Mouse (Mus musculus): Measurements from ENCODE around the gene Slc7a8. TPM values are rescaled to one million over a fixed set of nuclear protein-coding genes. Genes with fewer than 3 reads are reported as not detected.
"Not testable (repeated sequence)": the region's sequence is repeated elsewhere in the genome, so short reads cannot be mapped to it uniquely, and the experiment has no call there.

Gene Slc7a8
- polyA plus RNA-seq, 1 experiment from 2014 or later, result 7.1 TPM

- WGBS, result 78% methylated on average over 20 of the region's 20 CpGs
- Histone ChIP-seq H3K4me1 (replicated peaks; ENCODE audit: control insufficient read depth, insufficient read depth, low read length) (no peaks in the 10 kb centered on the region), H3K4me2 (no peak overlapping the region)
Observed at GRCm38 (mm10) chr14:54772333-54772856, 9.4 kb downstream of the Slc7a8 start.

GRCm38 (mm10) chr14:54770373-54770772, 11.4 kb downstream of the Slc7a8 start:
- no peaks in the 10 kb centered on the region for H3K9me3 ChIP-seq (ENCODE audit: control insufficient read depth, low read length)
- DNase-seq (ENCODE audit: low spot score) (no peak), ATAC-seq (replicated peaks; ENCODE audit: low FRiP score) (no peak)
- no peaks in the 10 kb centered on the region for H3K27me3 ChIP-seq (replicated peaks; ENCODE audit: control insufficient read depth, insufficient read depth, low read length)
- H3K27ac ChIP-seq (ENCODE audit: low read depth, low read length), result no peak overlapping the region
- H3K4me2 ChIP-seq, result no peak overlapping the region
- H3K4me3 ChIP-seq (ENCODE audit: low read depth, low read length), result no peak overlapping the region
- no peaks in the 10 kb centered on the region for H3K4me1 ChIP-seq (replicated peaks; ENCODE audit: control insufficient read depth, insufficient read depth, low read length)
- no peak overlapping the region for H3K9ac ChIP-seq (ENCODE audit: low read depth, low read length)
- no peaks in the 10 kb centered on the region for H3K36me3 ChIP-seq (ENCODE audit: control insufficient read depth, insufficient read depth, low read length)
- 90% methylated on average over 5 of the region's 5 CpGs for WGBS

More at GRCm38 (mm10) chr14:54772333-54772856, 9.4 kb downstream of the Slc7a8 start:
- H3K9ac ChIP-seq (ENCODE audit: low read depth, low read length), result no peak overlapping the region
- H3K9me3 ChIP-seq (ENCODE audit: control insufficient read depth, low read length), result no peaks in the 10 kb centered on the region
- H3K4me3 ChIP-seq (ENCODE audit: low read depth, low read length), result no peak overlapping the region
- H3K36me3 ChIP-seq (ENCODE audit: control insufficient read depth, insufficient read depth, low read length), result no peaks in the 10 kb centered on the region
- H3K27ac ChIP-seq (ENCODE audit: low read depth, low read length), result no peak overlapping the region
- ATAC-seq (replicated peaks; ENCODE audit: low FRiP score) (no peak), DNase-seq (ENCODE audit: low spot score) (no peak)
- H3K27me3 ChIP-seq (replicated peaks; ENCODE audit: control insufficient read depth, insufficient read depth, low read length), result no peaks in the 10 kb centered on the region

GRCm38 (mm10) chr14:54769068-54769425, 12.7 kb downstream of the Slc7a8 start:
- Histone ChIP-seq H3K9ac (ENCODE audit: low read depth, low read length) (no peak overlapping the region), H3K4me2 (no peak overlapping the region), H3K27ac (ENCODE audit: low read depth, low read length) (no peak overlapping the region), H3K36me3 (ENCODE audit: control insufficient read depth, insufficient read depth, low read length) (no peaks in the 10 kb centered on the region), H3K4me3 (ENCODE audit: low read depth, low read length) (no peak overlapping the region), H3K27me3 (replicated peaks; ENCODE audit: control insufficient read depth, insufficient read depth, low read length) (no peaks in the 10 kb centered on the region), H3K4me1 (replicated peaks; ENCODE audit: control insufficient read depth, insufficient read depth, low read length) (no peaks in the 10 kb centered on the region), H3K9me3 (ENCODE audit: control insufficient read depth, low read length) (no peaks in the 10 kb centered on the region)
- ATAC-seq (replicated peaks; ENCODE audit: low FRiP score) (no peak), DNase-seq (ENCODE audit: low spot score) (no peak)
- 87% methylated on average over 5 of the region's 5 CpGs for WGBS

GRCm38 (mm10) chr14:54768314-54769067, 13.3 kb downstream of the Slc7a8 start:
- Histone ChIP-seq H3K27ac (ENCODE audit: low read depth, low read length) (no peak overlapping the region), H3K27me3 (replicated peaks; ENCODE audit: control insufficient read depth, insufficient read depth, low read length) (no peaks in the 10 kb centered on the region), H3K9me3 (ENCODE audit: control insufficient read depth, low read length) (no peaks in the 10 kb centered on the region), H3K4me3 (ENCODE audit: low read depth, low read length) (no peak overlapping the region), H3K36me3 (ENCODE audit: control insufficient read depth, insufficient read depth, low read length) (no peaks in the 10 kb centered on the region), H3K9ac (ENCODE audit: low read depth, low read length) (no peak overlapping the region), H3K4me2 (no peak overlapping the region), H3K4me1 (replicated peaks; ENCODE audit: control insufficient read depth, insufficient read depth, low read length) (no peaks in the 10 kb centered on the region)
- ATAC-seq (replicated peaks; ENCODE audit: low FRiP score) (no peak), DNase-seq (ENCODE audit: low spot score) (no peak)
- 78% methylated on average over 10 of the region's 10 CpGs for WGBS

- not testable (repeated sequence) for H3K9me3 ChIP-seq (ENCODE audit: control insufficient read depth, low read length); H3K27me3 ChIP-seq (replicated peaks; ENCODE audit: control insufficient read depth, insufficient read depth, low read length); DNase-seq (ENCODE audit: low spot score); H3K4me2 ChIP-seq; H3K4me1 ChIP-seq (replicated peaks; ENCODE audit: control insufficient read depth, insufficient read depth, low read length); H3K27ac ChIP-seq (ENCODE audit: low read depth, low read length); ATAC-seq (replicated peaks; ENCODE audit: low FRiP score); H3K4me3 ChIP-seq (ENCODE audit: low read depth, low read length); H3K36me3 ChIP-seq (ENCODE audit: control insufficient read depth, insufficient read depth, low read length); H3K9ac ChIP-seq (ENCODE audit: low read depth, low read length)
- WGBS, result 89% methylated on average over 7 of the region's 7 CpGs
Observed at GRCm38 (mm10) chr14:54766937-54767336, 14.8 kb downstream of the Slc7a8 start.

GRCm38 (mm10) chr14:54756382-54756781, 25.4 kb downstream of the Slc7a8 start:
- Histone ChIP-seq H3K36me3 (ENCODE audit: control insufficient read depth, insufficient read depth, low read length) (no peaks in the 10 kb centered on the region), H3K4me3 (ENCODE audit: low read depth, low read length) (no peak overlapping the region), H3K27ac (ENCODE audit: low read depth, low read length) (peak overlapping the region; percentile 45), H3K9ac (ENCODE audit: low read depth, low read length) (no peak overlapping the region), H3K9me3 (ENCODE audit: control insufficient read depth, low read length) (no peaks in the 10 kb centered on the region), H3K27me3 (replicated peaks; ENCODE audit: control insufficient read depth, insufficient read depth, low read length) (no peaks in the 10 kb centered on the region), H3K4me2 (no peak overlapping the region), H3K4me1 (replicated peaks; ENCODE audit: control insufficient read depth, insufficient read depth, low read length) (0 out of 2 replicates have a peak, but pooled peaks cover 4% of the 10 kb centered on the region)
- ATAC-seq (replicated peaks; ENCODE audit: low FRiP score) (no peak), DNase-seq (ENCODE audit: low spot score) (no peak)
- WGBS, result 51% methylated on average over 6 of the region's 6 CpGs

GRCm38 (mm10) chr14:54754602-54755018, 27.1 kb downstream of the Slc7a8 start:
- Histone ChIP-seq H3K36me3 (ENCODE audit: control insufficient read depth, insufficient read depth, low read length) (no peaks in the 10 kb centered on the region), H3K4me2 (no peak overlapping the region), H3K27me3 (replicated peaks; ENCODE audit: control insufficient read depth, insufficient read depth, low read length) (no peaks in the 10 kb centered on the region), H3K4me3 (ENCODE audit: low read depth, low read length) (no peak overlapping the region), H3K9ac (ENCODE audit: low read depth, low read length) (no peak overlapping the region), H3K27ac (ENCODE audit: low read depth, low read length) (no peak overlapping the region), H3K4me1 (replicated peaks; ENCODE audit: control insufficient read depth, insufficient read depth, low read length) (0 out of 2 replicates have a peak, but pooled peaks cover 4% of the 10 kb centered on the region), H3K9me3 (ENCODE audit: control insufficient read depth, low read length) (no peaks in the 10 kb centered on the region)
- no peak for ATAC-seq (replicated peaks; ENCODE audit: low FRiP score)
- WGBS, result 27% methylated on average over 6 of the region's 6 CpGs
- DNase-seq (ENCODE audit: low spot score), result no peak

GRCm38 (mm10) chr14:54753986-54754601, 27.7 kb downstream of the Slc7a8 start:
- no peak overlapping the region for H3K4me2 ChIP-seq
- ATAC-seq (replicated peaks; ENCODE audit: low FRiP score), result no peak

More at GRCm38 (mm10) chr14:54753986-54754601, 27.7 kb downstream of the Slc7a8 start:
- Histone ChIP-seq H3K9ac (ENCODE audit: low read depth, low read length) (no peak overlapping the region), H3K36me3 (ENCODE audit: control insufficient read depth, insufficient read depth, low read length) (no peaks in the 10 kb centered on the region), H3K27me3 (replicated peaks; ENCODE audit: control insufficient read depth, insufficient read depth, low read length) (no peaks in the 10 kb centered on the region), H3K4me1 (replicated peaks; ENCODE audit: control insufficient read depth, insufficient read depth, low read length) (0 out of 2 replicates have a peak, but pooled peaks cover 4% of the 10 kb centered on the region), H3K9me3 (ENCODE audit: control insufficient read depth, low read length) (no peaks in the 10 kb centered on the region), H3K27ac (ENCODE audit: low read depth, low read length) (no peak overlapping the region), H3K4me3 (ENCODE audit: low read depth, low read length) (no peak overlapping the region)
- 72% methylated on average over 14 of the region's 14 CpGs for WGBS
- DNase-seq (ENCODE audit: low spot score), result no peak
